Mouse (Mus musculus): Measurements from ENCODE around the gene Zmym5. TPM values are rescaled to one million over a fixed set of nuclear protein-coding genes. Genes with fewer than 3 reads are reported as not detected.
A peak's percentile ranks its signal among the peaks of the same experiment; 100 is the strongest.
"Not testable (repeated sequence)": the region's sequence is repeated elsewhere in the genome, so short reads cannot be mapped to it uniquely, and the experiment has no call there.

Zmym5 gene
- polyA plus RNA-seq (2015; fragmentation: Nextera tagmentation; extraction: Ambion mirVana): 29.8 and 31.7 TPM in 2 replicates

DNA sequence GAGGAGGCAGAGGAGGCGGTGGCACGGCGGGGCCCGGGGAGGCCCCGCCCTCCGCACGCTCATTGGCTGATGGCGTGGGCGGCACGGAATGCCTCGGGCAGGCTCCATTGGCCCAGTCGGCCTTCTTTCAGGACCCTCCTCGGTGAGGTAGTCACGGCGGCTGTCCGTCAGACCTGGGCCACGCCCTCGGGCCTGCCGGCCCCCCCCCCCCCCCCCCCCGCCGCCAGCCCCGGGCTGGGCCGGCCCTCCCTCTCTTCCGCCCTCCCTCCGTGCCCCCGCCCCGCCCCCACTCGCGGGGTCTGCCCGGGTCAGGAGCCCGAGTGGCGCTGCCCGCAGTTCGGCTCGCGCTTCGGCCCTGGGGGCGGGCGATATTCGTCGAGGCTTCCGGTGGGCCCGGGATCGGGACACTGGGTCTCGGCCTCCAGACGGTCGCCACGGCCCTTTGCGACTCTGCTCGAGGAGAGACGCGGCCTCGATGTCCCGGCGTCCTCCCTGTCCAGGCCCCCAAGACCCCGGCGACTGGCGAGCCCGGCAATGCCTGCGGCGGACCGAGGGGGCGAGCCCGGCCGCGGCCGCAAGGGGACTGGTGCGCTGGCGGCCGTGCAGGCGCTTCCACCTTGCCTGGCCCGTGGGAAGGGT lies at the start of gene Zmym5:
Gene Zmym5 (minus strand): TSS at position 16 of the 639 bp plus-strand sequence.
- Histone ChIP-seq H3K4me2 (peak within 1 kb of the TSS; percentile 69), H3K4me3 (replicated peaks) (peak within 1 kb of the TSS; percentile 65), H3K27ac (replicated peaks) (peak within 1 kb of the TSS; percentile 96), H3K4me1 (peaks cover 27% of the 10 kb centered on the region), H3K9ac (replicated peaks) (peak within 1 kb of the TSS; percentile 70)
- peak; percentile 98 for ATAC-seq (ENCODE audit: low FRiP score)
- H3K27me3 ChIP-seq (replicated peaks); H3K9me3 ChIP-seq (replicated peaks); H3K36me3 ChIP-seq: not testable (repeated sequence)
- WGBS: 0% methylated on average over 25 of the region's 72 CpGs

DNA sequence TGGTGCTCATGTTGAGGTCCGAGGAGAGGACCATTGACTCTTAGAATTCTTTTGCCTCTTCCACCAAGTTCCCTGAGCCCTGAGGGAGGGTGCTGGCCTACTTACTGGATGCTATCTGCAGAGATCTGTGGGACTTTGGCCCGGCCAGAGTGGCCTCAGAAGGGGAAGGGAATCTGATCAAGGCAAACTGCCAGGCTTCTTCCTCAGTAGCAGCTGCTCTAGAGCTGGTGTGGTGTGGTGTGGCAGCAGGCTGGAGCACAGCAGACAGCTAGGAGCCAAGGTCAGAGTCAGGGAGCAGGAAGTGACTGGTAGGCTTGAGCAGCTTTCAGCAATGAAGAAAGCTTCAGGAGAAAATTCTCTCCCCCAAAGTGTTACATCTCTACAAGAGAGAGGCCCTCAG lies 38.2 kb upstream of the Zmym5 start:
- Histone ChIP-seq H3K4me2 (no peak overlapping the region), H3K9ac (replicated peaks) (no peak overlapping the region), H3K27me3 (replicated peaks) (no peaks in the 10 kb centered on the region), H3K9me3 (replicated peaks) (0 out of 2 replicates have a peak, but pooled peaks cover 10% of the 10 kb centered on the region), H3K27ac (replicated peaks) (no peak overlapping the region), H3K4me3 (replicated peaks) (no peak overlapping the region), H3K4me1 (no peaks in the 10 kb centered on the region), H3K36me3 (no peaks in the 10 kb centered on the region)
- ATAC-seq (ENCODE audit: low FRiP score): no peak
- 81% methylated on average over 2 of the region's 2 CpGs for WGBS

GRCm38 (mm10) chr14:56848322-56848721 lies 36.8 kb upstream of the Zmym5 start:
- 61% methylated on average over 2 of the region's 2 CpGs for WGBS
- H3K27me3 ChIP-seq (replicated peaks): no peaks in the 10 kb centered on the region
- H3K4me3 ChIP-seq (replicated peaks): no peak overlapping the region
- H3K9me3 ChIP-seq (replicated peaks): no peaks in the 10 kb centered on the region
- H3K4me2 ChIP-seq: no peak overlapping the region
- no peak for ATAC-seq (ENCODE audit: low FRiP score)
- no peaks in the 10 kb centered on the region; the same call in 1 of the 2 replicates for H3K4me1 ChIP-seq
- no peak overlapping the region for H3K27ac ChIP-seq (replicated peaks)
- no peak overlapping the region for H3K9ac ChIP-seq (replicated peaks)
- H3K36me3 ChIP-seq: no peaks in the 10 kb centered on the region

DNA sequence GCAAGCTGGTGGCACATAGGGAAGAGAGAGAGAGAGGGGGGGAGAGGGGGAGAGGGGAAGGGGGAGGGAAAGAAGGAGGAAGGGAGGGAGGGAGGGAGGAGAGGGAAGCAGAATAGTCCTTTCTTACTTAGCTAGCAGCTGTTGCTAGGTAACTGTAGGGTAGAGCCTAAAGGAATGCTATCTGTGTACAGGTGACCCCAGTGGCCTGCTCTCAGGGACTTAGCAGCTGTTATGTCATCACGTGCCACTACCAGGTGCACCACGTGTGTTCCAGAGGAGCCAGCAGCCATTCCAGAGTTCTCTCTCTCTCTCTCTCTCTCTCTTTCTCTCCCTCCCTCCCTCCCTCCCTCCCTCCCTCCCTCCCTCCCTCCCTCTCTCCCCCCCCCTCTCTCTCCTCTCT lies 33.0 kb upstream of the Zmym5 start:
- ATAC-seq (ENCODE audit: low FRiP score): no peak
- no peaks in the 10 kb centered on the region; the same call in 1 of the 2 replicates for H3K4me1 ChIP-seq
- WGBS: 17% methylated on average over 2 of the region's 2 CpGs
- H3K9ac ChIP-seq (replicated peaks): no peak overlapping the region
- no peak overlapping the region for H3K27ac ChIP-seq (replicated peaks)
- H3K36me3 ChIP-seq: no peaks in the 10 kb centered on the region
- H3K27me3 ChIP-seq (replicated peaks): no peaks in the 10 kb centered on the region
- no peak overlapping the region for H3K4me3 ChIP-seq (replicated peaks)
- no peaks in the 10 kb centered on the region for H3K9me3 ChIP-seq (replicated peaks)
- no peak overlapping the region for H3K4me2 ChIP-seq

DNA sequence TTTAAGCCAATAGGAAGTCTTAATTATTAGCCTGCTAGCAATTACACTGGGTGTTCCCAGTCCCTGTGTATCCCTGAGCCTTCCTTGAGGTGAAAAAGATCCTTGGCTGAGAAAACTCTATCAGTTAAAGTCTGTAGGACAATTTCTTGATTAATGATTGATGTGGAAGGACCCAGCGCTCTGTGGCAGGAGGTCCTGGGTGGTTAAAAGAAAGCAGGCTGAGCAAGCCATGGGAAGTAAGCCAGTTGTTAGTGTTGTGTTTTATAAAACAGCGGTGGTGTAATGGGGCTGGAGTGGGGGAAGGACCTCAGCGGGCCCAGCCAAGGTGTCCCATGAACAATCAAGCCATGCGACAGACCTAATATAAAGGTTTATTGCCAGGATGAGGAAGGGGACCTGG lies 32.5 kb upstream of the Zmym5 start:
- Histone ChIP-seq H3K27ac (replicated peaks) (no peak overlapping the region), H3K36me3 (no peaks in the 10 kb centered on the region), H3K4me1 (no peaks in the 10 kb centered on the region; the same call in 1 of the 2 replicates), H3K27me3 (replicated peaks) (no peaks in the 10 kb centered on the region), H3K9ac (replicated peaks) (no peak overlapping the region), H3K4me2 (no peak overlapping the region), H3K9me3 (replicated peaks) (no peaks in the 10 kb centered on the region), H3K4me3 (replicated peaks) (no peak overlapping the region)
- ATAC-seq (ENCODE audit: low FRiP score): no peak
- 28% methylated on average over 4 of the region's 4 CpGs for WGBS

- not testable (repeated sequence) for ATAC-seq (ENCODE audit: low FRiP score); H3K27me3 ChIP-seq (replicated peaks); H3K36me3 ChIP-seq; H3K9ac ChIP-seq (replicated peaks); H3K9me3 ChIP-seq (replicated peaks); H3K4me1 ChIP-seq; H3K27ac ChIP-seq (replicated peaks); H3K4me3 ChIP-seq (replicated peaks); H3K4me2 ChIP-seq
- WGBS: 78% methylated on average over 5 of the region's 5 CpGs
Measured at GRCm38 (mm10) chr14:56834576-56834975, 23.1 kb upstream of the Zmym5 start.

- H3K9ac ChIP-seq (replicated peaks); H3K27me3 ChIP-seq (replicated peaks); H3K4me2 ChIP-seq; H3K9me3 ChIP-seq (replicated peaks); H3K4me3 ChIP-seq (replicated peaks); H3K36me3 ChIP-seq; H3K27ac ChIP-seq (replicated peaks); ATAC-seq (ENCODE audit: low FRiP score); H3K4me1 ChIP-seq: not testable (repeated sequence)
- 75% methylated on average over 10 of the region's 10 CpGs for WGBS
Measured at GRCm38 (mm10) chr14:56833211-56833610, 21.7 kb upstream of the Zmym5 start.

GRCm38 (mm10) chr14:56832563-56833113 lies 21.1 kb upstream of the Zmym5 start:
- H3K4me3 ChIP-seq (replicated peaks): no peak overlapping the region
- no peaks in the 10 kb centered on the region for H3K9me3 ChIP-seq (replicated peaks)
- H3K27me3 ChIP-seq (replicated peaks): no peaks in the 10 kb centered on the region
- no peaks in the 10 kb centered on the region for H3K36me3 ChIP-seq
- ATAC-seq (ENCODE audit: low FRiP score): no peak
- no peaks in the 10 kb centered on the region for H3K4me1 ChIP-seq
- 48% methylated on average over 1 of the region's 1 CpGs for WGBS
- no peak overlapping the region for H3K4me2 ChIP-seq
- no peak overlapping the region for H3K27ac ChIP-seq (replicated peaks)
- no peak overlapping the region for H3K9ac ChIP-seq (replicated peaks)

GRCm38 (mm10) chr14:56832147-56832546 lies 20.6 kb upstream of the Zmym5 start:
- H3K9ac ChIP-seq (replicated peaks): no peak overlapping the region
- no peaks in the 10 kb centered on the region for H3K27me3 ChIP-seq (replicated peaks)
- H3K9me3 ChIP-seq (replicated peaks): no peaks in the 10 kb centered on the region
- 95% methylated on average over 3 of the region's 3 CpGs for WGBS
- no peak for ATAC-seq (ENCODE audit: low FRiP score)
- H3K4me2 ChIP-seq: no peak overlapping the region
- no peak overlapping the region for H3K27ac ChIP-seq (replicated peaks)
- H3K36me3 ChIP-seq: no peaks in the 10 kb centered on the region
- H3K4me1 ChIP-seq: no peaks in the 10 kb centered on the region
- H3K4me3 ChIP-seq (replicated peaks): no peak overlapping the region

GRCm38 (mm10) chr14:56830491-56831045 lies 19.1 kb upstream of the Zmym5 start:
- Histone ChIP-seq H3K4me2 (no peak overlapping the region), H3K4me3 (replicated peaks) (no peak overlapping the region), H3K27me3 (replicated peaks) (no peaks in the 10 kb centered on the region), H3K9me3 (replicated peaks) (no peaks in the 10 kb centered on the region), H3K27ac (replicated peaks) (no peak overlapping the region), H3K4me1 (no peaks in the 10 kb centered on the region), H3K36me3 (no peaks in the 10 kb centered on the region), H3K9ac (replicated peaks) (no peak overlapping the region)
- ATAC-seq (ENCODE audit: low FRiP score): no peak

- Histone ChIP-seq H3K27ac (replicated peaks) (no peak overlapping the region), H3K4me2 (no peak overlapping the region), H3K9me3 (replicated peaks) (0 out of 2 replicates have a peak, but pooled peaks cover 2% of the 10 kb centered on the region), H3K9ac (replicated peaks) (no peak overlapping the region), H3K27me3 (replicated peaks) (no peaks in the 10 kb centered on the region), H3K36me3 (no peaks in the 10 kb centered on the region), H3K4me3 (replicated peaks) (no peak overlapping the region), H3K4me1 (no peaks in the 10 kb centered on the region)
- no peak for ATAC-seq (ENCODE audit: low FRiP score)
Measured at GRCm38 (mm10) chr14:56824562-56824961, 13.0 kb upstream of the Zmym5 start.

- Histone ChIP-seq H3K4me3 (replicated peaks) (no peak overlapping the region), H3K27ac (replicated peaks) (no peak overlapping the region), H3K27me3 (replicated peaks) (no peaks in the 10 kb centered on the region), H3K9me3 (replicated peaks) (0 out of 2 replicates have a peak, but pooled peaks cover 2% of the 10 kb centered on the region), H3K4me1 (peaks cover 8% of the 10 kb centered on the region; the same call in 1 of the 2 replicates), H3K4me2 (peak overlapping the region; percentile 23), H3K9ac (replicated peaks) (no peak overlapping the region), H3K36me3 (no peaks in the 10 kb centered on the region)
- whole genome bisulfite sequencing: 8% methylated on average over 10 of the region's 11 CpGs
- ATAC-seq (ENCODE audit: low FRiP score): no peak
Measured at GRCm38 (mm10) chr14:56817616-56818015, 6.1 kb upstream of the Zmym5 start.

Measured in neural tube, embryonic 15.5 days (tissue).